Mouse (Mus musculus): ENCODE measurements around the gene Stap1. TPM values are rescaled to one million over a fixed set of nuclear protein-coding genes. Genes with fewer than 3 reads are reported as not detected.
A peak's percentile ranks its signal among the peaks of the same experiment; 100 is the strongest.

Gene Stap1
- polyA plus RNA-seq (2016; fragmentation: Nextera tagmentation; extraction: Ambion mirVana) = 0.08 TPM in 1 of 2 replicates, not detected in the other

- WGBS = 80% methylated on average over 7 of the region's 7 CpGs
- DNase-seq (ENCODE audit: low spot score) = no peak
- Histone ChIP-seq H3K27ac (no peak within 1 kb of the TSS), H3K9me3 (replicated peaks) (no peaks in the 10 kb centered on the region), H3K27me3 (ENCODE audit: low read depth, poor library complexity, severe bottlenecking) (no peaks in the 10 kb centered on the region), H3K4me3 (no peak within 1 kb of the TSS), H3K4me1 (peaks cover 9% of the 10 kb centered on the region), H3K36me3 (no peaks in the 10 kb centered on the region)
Observed at GRCm38 (mm10) chr5:86071538-86071937, at the start of gene Stap1. TSS of gene Stap1 (plus strand) at chr5:86071746.

- DNase-seq (ENCODE audit: low spot score) = no peak
- Histone ChIP-seq H3K4me1 (no peaks in the 10 kb centered on the region), H3K9me3 (replicated peaks) (no peaks in the 10 kb centered on the region), H3K27ac (no peak overlapping the region), H3K36me3 (peaks cover 74% of the 10 kb centered on the region), H3K27me3 (ENCODE audit: low read depth, poor library complexity, severe bottlenecking) (no peaks in the 10 kb centered on the region), H3K4me3 (no peak overlapping the region)
- WGBS = 86% methylated on average over 2 of the region's 2 CpGs
Observed at GRCm38 (mm10) chr5:86029820-86030219, 41.7 kb upstream of the Stap1 start.

GRCm38 (mm10) chr5:86063501-86063900 lies 8.0 kb upstream of the Stap1 start:
- no peak for DNase-seq (ENCODE audit: low spot score)
- no peak overlapping the region for H3K4me3 ChIP-seq
- H3K27me3 ChIP-seq (ENCODE audit: low read depth, poor library complexity, severe bottlenecking) = no peaks in the 10 kb centered on the region
- H3K9me3 ChIP-seq (replicated peaks) = no peaks in the 10 kb centered on the region
- H3K4me1 ChIP-seq = peaks cover 17% of the 10 kb centered on the region
- peaks cover 3% of the 10 kb centered on the region for H3K36me3 ChIP-seq
- H3K27ac ChIP-seq = no peak overlapping the region
- 90% methylated on average over 1 of the region's 1 CpGs for WGBS

GRCm38 (mm10) chr5:86065101-86065875 lies 6.3 kb upstream of the Stap1 start, which contains the start of gene Cenpc1:
TSS of gene Cenpc1 (minus strand) at chr5:86065583.
- under 1% methylated on average over 60 of the region's 60 CpGs for WGBS
- Histone ChIP-seq H3K4me3 (peak within 1 kb of the TSS; percentile 86), H3K27ac (peak within 1 kb of the TSS; percentile 93), H3K27me3 (ENCODE audit: low read depth, poor library complexity, severe bottlenecking) (no peaks in the 10 kb centered on the region), H3K9me3 (replicated peaks) (no peaks in the 10 kb centered on the region), H3K4me1 (peaks cover 17% of the 10 kb centered on the region), H3K36me3 (no peaks in the 10 kb centered on the region)
- peak; percentile 98 for DNase-seq (ENCODE audit: low spot score)

GRCm38 (mm10) chr5:86065876-86066550 lies 5.5 kb upstream of the Stap1 start:
- no peak for DNase-seq (ENCODE audit: low spot score)
- peak overlapping the region; percentile 86 for H3K4me3 ChIP-seq
- H3K27me3 ChIP-seq (ENCODE audit: low read depth, poor library complexity, severe bottlenecking) = no peaks in the 10 kb centered on the region
- H3K36me3 ChIP-seq = no peaks in the 10 kb centered on the region
- peaks cover 17% of the 10 kb centered on the region for H3K4me1 ChIP-seq
- peak overlapping the region; percentile 93 for H3K27ac ChIP-seq
- WGBS = under 1% methylated on average over 17 of the region's 17 CpGs
- H3K9me3 ChIP-seq (replicated peaks) = no peaks in the 10 kb centered on the region

- H3K9me3 ChIP-seq (replicated peaks) = no peaks in the 10 kb centered on the region
- no peaks in the 10 kb centered on the region for H3K36me3 ChIP-seq
- H3K27me3 ChIP-seq (ENCODE audit: low read depth, poor library complexity, severe bottlenecking) = no peaks in the 10 kb centered on the region
- peaks cover 17% of the 10 kb centered on the region for H3K4me1 ChIP-seq
- H3K4me3 ChIP-seq = peak overlapping the region; percentile 86
- DNase-seq (ENCODE audit: low spot score) = peak; percentile 90
- H3K27ac ChIP-seq = peak overlapping the region; percentile 93
- under 1% methylated on average over 17 of the region's 17 CpGs for WGBS
Observed at GRCm38 (mm10) chr5:86066551-86066929, 5.0 kb upstream of the Stap1 start.

GRCm38 (mm10) chr5:86068451-86068850 lies 3.1 kb upstream of the Stap1 start:
- no peaks in the 10 kb centered on the region for H3K36me3 ChIP-seq
- H3K4me1 ChIP-seq = peaks cover 15% of the 10 kb centered on the region
- no peak overlapping the region for H3K27ac ChIP-seq
- no peak for DNase-seq (ENCODE audit: low spot score)
- H3K27me3 ChIP-seq (ENCODE audit: low read depth, poor library complexity, severe bottlenecking) = no peaks in the 10 kb centered on the region
- WGBS = 77% methylated on average over 3 of the region's 3 CpGs
- no peaks in the 10 kb centered on the region for H3K9me3 ChIP-seq (replicated peaks)
- no peak overlapping the region for H3K4me3 ChIP-seq

DNA sequence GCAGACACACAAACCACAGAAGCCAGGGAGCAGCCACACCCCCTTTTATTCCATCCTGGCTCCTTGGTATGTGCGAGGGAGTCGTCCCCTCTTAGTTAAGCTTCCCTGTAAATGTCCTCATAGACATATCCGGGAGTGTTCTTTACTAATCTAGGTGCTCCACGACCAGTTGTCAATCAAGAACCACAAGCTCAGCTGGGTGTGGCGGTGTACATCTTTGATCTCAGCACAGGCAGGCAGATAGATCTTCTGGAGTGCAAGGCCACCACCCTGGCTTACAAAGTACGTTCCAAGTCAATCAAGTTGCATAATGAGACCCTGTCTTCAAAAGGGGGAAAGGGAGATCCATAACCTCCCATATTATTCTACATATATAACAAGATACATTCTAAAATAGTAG lies 2.4 kb upstream of the Stap1 start:
- Histone ChIP-seq H3K9me3 (replicated peaks) (no peaks in the 10 kb centered on the region), H3K36me3 (no peaks in the 10 kb centered on the region), H3K27ac (no peak overlapping the region), H3K27me3 (ENCODE audit: low read depth, poor library complexity, severe bottlenecking) (no peaks in the 10 kb centered on the region), H3K4me3 (no peak overlapping the region), H3K4me1 (peaks cover 12% of the 10 kb centered on the region)
- 83% methylated on average over 6 of the region's 6 CpGs for WGBS
- no peak for DNase-seq (ENCODE audit: low spot score)

- no peaks in the 10 kb centered on the region for H3K36me3 ChIP-seq
- H3K27me3 ChIP-seq (ENCODE audit: low read depth, poor library complexity, severe bottlenecking) = no peaks in the 10 kb centered on the region
- no peak overlapping the region for H3K27ac ChIP-seq
- no peak overlapping the region for H3K4me3 ChIP-seq
- no peak for DNase-seq (ENCODE audit: low spot score)
- 80% methylated on average over 4 of the region's 4 CpGs for WGBS
- H3K9me3 ChIP-seq (replicated peaks) = no peaks in the 10 kb centered on the region
- no peaks in the 10 kb centered on the region for H3K4me1 ChIP-seq
Observed at GRCm38 (mm10) chr5:86072756-86073386, 1.3 kb downstream of the Stap1 start.

DNA sequence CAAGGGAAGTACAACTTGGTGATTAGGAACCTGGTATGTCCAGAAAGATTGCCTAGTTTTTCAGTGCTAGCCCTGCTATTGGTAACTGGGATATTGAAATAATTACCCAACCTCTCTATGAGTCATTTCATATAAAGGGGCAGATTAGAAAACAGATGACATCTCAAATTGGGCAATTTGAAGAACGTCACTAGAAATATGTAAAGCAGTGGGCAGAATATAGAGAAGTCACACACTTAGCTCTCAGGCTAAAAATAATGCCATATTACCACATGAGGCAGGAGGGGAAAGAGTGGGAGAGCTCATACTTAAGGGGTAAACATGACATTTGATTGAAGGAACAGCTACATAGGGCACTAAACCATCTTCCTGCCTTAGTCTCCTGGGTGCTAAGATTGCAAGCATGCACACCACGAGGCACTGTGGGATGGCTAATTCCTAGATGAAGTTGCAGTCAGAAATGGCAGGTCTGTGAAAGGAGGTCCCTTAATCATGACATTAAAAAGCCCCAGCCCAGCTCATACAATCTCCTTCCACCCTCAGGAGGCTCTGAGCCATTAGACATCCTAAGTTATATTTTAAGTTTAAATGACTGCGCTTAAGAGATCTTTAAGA lies 7.3 kb downstream of the Stap1 start:
- no peak overlapping the region for H3K27ac ChIP-seq
- no peak overlapping the region for H3K4me3 ChIP-seq
- no peaks in the 10 kb centered on the region for H3K36me3 ChIP-seq
- H3K4me1 ChIP-seq = no peaks in the 10 kb centered on the region
- no peak for DNase-seq (ENCODE audit: low spot score)
- 90% methylated on average over 3 of the region's 3 CpGs for WGBS
- no peaks in the 10 kb centered on the region for H3K27me3 ChIP-seq (ENCODE audit: low read depth, poor library complexity, severe bottlenecking)
- H3K9me3 ChIP-seq (replicated peaks) = no peaks in the 10 kb centered on the region

- Histone ChIP-seq H3K9me3 (replicated peaks) (no peaks in the 10 kb centered on the region), H3K4me3 (no peak overlapping the region), H3K27me3 (ENCODE audit: low read depth, poor library complexity, severe bottlenecking) (no peaks in the 10 kb centered on the region), H3K4me1 (no peaks in the 10 kb centered on the region), H3K27ac (no peak overlapping the region), H3K36me3 (no peaks in the 10 kb centered on the region)
- 83% methylated on average over 6 of the region's 6 CpGs for WGBS
- no peak for DNase-seq (ENCODE audit: low spot score)
Observed at GRCm38 (mm10) chr5:86083987-86084386, 12.4 kb downstream of the Stap1 start.

DNA sequence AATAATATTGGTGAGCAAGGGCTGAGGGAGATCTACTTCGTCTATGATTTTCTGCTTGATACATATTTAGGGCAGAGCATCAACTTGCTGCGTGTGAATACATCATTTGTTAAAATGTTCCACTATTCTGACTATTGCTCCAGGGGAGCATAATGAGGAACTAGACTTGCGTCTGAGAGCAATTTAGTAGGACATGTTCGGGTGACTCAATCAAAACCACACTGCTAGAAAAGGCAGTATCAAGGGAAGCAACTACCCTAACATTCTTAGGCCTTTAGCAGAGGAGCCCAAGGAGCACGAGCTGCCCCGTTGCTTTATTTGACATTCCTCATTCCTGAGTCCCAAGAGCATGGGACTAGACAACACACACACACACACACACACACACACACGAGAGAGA lies 13.4 kb downstream of the Stap1 start:
- no peaks in the 10 kb centered on the region for H3K9me3 ChIP-seq (replicated peaks)
- no peak for DNase-seq (ENCODE audit: low spot score)
- no peaks in the 10 kb centered on the region for H3K36me3 ChIP-seq
- WGBS = 90% methylated on average over 7 of the region's 7 CpGs
- no peaks in the 10 kb centered on the region for H3K27me3 ChIP-seq (ENCODE audit: low read depth, poor library complexity, severe bottlenecking)
- H3K27ac ChIP-seq = no peak overlapping the region
- H3K4me3 ChIP-seq = no peak overlapping the region
- no peaks in the 10 kb centered on the region for H3K4me1 ChIP-seq

GRCm38 (mm10) chr5:86086751-86087150 lies 15.2 kb downstream of the Stap1 start:
- no peak for DNase-seq (ENCODE audit: low spot score)
- no peak overlapping the region for H3K4me3 ChIP-seq
- no peaks in the 10 kb centered on the region for H3K4me1 ChIP-seq
- no peak overlapping the region for H3K27ac ChIP-seq
- 84% methylated on average over 6 of the region's 6 CpGs for WGBS
- no peaks in the 10 kb centered on the region for H3K27me3 ChIP-seq (ENCODE audit: low read depth, poor library complexity, severe bottlenecking)
- no peaks in the 10 kb centered on the region for H3K36me3 ChIP-seq
- H3K9me3 ChIP-seq (replicated peaks) = no peaks in the 10 kb centered on the region
